Mouse (Mus musculus) layer of hippocampus, adult 9-10 months (tissue): ENCODE results near the gene Ostf1.

Source experiments
- DNase-seq: peaks from one replicate; pipeline ENCODE4 v3.0.0; 2022; ENCODE audit warnings: low spot score

The Ostf1 gene

DNA sequence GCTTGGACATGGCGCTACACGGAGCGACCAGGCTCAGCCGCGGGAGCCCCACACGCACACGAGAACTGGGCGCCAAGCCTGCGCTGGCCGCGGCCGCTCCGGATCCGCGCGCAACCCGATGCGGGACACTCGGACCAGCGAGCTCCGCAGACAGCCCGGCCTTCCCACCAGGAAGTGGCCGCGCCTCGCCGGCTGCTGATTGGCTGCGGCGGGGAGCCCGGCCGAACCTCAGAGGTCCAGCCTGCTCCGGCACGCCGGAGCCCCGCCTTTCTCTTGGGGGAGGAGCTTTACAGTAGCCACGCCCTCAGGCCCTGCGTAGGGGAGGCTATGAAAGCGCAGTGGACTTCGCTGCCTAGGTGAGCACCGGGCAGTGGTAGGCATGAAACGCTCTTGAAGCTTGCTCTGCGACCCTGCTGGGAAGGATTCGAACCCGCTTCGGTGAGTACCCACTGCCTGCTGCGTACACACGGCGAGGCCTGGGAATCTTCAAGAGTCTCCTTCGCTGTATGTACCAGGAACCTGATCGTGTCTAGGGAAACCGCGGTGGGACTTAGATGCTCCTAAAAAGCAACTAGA lies at the start of gene Ostf1, which contains the start of gene Nmrk1:
Gene Ostf1, minus strand, starts transcription at position 180 of the 576 bp plus-strand sequence.
Gene Nmrk1, plus strand, starts transcription at position 307 of the 576 bp plus-strand sequence.
- peak; percentile 78 for DNase-seq

DNA sequence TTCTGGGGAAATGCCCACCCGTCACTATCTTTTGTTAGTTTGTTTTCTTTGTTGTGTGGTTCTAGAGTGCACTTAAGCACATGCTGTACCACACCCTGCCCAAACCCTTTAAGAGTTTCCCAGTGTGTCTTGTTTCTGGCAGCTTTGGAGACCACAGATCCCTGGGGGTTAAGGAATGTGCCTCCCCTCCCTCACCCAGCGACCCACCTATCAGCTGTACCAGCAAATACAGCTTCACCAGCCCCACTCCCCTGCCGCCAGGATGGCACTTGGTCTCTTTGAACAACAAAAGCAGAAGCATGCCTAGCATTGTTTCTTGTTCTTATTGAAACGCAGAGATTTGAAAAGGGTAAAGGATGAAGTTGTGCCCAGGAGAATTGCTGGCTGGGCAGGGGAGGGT lies 41.5 kb upstream of the Ostf1 start:
- no peak for DNase-seq

DNA sequence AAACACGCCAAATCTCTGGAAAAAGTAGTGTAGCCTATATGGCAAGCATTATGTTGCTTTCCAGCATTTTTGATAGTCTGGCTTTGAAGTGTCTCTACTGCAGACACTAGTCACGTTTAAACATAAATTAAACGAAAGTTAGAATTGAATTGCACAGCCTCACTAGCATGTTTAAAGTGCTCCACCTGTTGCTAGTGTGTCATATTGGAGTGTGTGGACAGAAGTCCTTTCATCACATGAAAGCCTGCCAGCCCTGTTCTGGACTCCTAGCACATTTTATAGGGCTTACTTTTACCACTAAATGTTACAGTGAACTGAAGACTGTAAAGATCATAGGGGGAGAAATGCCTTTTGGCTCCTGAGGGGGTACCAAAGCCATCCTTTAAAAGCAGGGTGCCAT lies 40.9 kb upstream of the Ostf1 start:
- no peak for DNase-seq

DNA sequence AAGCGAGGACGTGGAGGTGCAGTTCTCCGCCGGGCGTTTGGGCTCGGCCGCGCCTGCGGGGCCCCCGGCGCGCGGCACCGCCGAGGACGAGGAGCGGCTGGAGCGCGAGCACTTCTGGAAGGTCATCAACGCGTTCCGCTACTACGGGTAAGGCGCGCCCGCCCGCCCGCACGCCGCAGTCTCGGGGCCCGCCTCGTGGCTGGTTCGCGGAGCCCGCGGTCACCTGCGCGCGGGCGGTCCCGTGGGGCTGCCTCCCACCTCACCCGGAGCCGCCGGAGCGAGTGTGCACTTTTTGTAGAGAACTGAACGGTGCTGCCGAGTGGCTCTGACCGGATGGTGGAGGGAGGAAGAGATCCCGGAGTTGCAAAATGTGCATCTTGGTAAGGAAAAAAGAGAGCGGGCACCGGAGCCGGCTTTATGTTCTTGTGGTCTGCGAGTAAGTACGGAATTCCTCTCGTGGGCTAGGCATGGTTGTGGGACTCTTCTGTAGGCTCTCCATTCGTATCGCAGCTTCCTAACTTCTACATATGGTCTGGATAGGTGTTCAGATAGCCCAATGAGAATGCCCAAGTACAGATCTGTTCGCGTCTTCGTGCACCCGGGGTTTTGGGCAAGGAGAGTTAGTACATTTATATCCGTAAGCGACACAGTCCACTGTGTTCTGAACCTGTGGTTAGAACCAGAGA lies 39.6 kb upstream of the Ostf1 start:
- DNase-seq: peak; percentile 15

DNA sequence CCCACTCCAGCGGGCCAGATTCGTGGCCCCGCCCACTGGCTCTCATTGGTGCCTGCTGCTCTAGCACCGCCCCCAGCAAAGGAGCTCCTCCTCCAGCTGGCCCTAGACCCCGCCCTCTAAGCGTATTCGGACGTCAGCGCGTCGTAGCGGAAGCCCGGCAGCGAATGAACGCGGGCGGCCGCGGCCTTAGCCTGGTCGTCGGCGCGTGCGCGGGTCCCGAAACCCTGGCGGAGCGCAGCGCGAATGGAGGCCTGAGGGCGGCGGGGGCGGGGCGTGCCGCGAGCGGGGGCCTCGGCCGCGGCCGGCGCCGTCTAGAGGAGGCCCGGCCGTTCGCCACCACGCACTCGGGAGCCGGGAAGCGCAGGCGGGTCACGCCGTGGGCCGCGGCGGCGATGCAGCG lies 39.0 kb upstream of the Ostf1 start, which contains the start of gene Carnmt1:
Gene Carnmt1, plus strand, starts transcription at position 157 of the 400 bp plus-strand sequence.
- DNase-seq: peak; percentile 94

DNA sequence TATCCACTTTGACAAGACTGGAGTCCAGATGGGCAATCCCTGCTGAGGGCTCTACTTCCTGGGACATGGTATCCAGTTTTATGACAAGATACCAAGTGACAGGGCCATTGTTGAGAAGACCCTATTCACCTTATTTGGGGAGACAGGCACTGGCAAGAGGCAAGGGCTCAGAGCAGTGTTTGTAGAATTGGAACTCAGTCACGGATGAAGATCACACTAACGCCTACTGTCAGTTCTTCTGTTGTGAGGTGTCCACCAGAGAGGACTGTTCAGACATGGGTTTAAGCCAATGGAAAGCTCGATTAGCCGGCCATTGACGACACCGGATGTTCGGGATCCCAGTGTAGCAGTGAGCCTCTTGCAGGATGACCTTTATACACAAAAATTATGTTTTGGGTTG lies 37.9 kb upstream of the Ostf1 start:
- no peak for DNase-seq

DNA sequence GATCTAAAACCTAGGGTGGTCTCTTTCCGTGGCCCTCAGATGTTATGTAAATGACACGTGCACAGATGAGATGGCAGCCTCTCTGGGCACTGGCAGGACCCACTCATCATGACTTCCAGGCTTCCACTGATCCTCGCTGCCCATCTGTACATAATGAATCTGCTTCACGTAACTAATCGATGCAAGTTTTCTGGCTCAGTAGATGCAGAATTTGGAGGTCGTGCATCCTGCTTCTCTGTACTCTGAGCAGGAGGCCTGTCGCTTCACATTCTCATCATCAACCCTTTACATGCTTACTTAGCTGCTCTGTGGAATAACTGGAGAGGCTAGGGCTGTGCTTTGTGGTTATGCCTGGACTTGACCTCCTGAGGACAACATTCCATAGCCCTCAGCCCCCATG lies 35.3 kb upstream of the Ostf1 start:
- DNase-seq: no peak

DNA sequence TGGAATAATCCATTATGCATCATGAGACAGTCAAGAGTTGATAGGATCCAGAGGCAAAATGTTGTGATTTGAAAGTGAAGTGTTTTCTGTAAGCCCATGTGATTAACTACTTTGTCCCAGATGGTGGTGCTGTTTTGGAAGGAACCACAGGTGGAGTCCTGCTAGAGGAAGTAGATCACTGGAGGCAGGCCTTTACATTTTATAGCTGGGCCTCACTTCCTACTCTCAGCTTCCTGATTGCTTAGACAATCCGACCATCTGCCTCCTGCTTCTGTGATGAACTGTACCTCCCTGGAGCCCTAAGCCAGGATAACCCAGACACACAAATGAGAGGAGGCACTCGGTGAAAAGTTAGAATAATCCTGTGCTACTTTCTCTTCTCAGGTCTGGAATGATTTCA lies 32.3 kb upstream of the Ostf1 start:
- DNase-seq: no peak

DNA sequence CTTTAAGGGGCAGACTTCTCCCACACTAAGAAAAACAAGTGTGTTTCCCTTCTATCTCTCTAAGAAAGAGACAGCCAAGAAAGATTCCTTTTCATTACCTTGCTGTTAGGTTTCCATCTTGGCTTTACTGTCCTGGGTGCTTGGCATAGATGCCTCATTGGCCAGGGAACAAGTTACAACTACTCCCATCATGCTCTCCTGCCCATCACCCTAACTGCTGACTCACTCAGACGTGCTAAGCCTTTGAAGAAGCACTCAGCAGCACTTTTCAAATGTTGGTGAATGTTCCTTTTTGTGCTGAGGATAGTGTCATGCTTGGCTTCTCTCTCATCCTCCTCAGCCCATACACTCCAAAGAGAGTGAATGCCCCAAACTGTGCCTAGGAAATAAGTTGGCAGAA lies 30.1 kb upstream of the Ostf1 start:
- no peak for DNase-seq

DNA sequence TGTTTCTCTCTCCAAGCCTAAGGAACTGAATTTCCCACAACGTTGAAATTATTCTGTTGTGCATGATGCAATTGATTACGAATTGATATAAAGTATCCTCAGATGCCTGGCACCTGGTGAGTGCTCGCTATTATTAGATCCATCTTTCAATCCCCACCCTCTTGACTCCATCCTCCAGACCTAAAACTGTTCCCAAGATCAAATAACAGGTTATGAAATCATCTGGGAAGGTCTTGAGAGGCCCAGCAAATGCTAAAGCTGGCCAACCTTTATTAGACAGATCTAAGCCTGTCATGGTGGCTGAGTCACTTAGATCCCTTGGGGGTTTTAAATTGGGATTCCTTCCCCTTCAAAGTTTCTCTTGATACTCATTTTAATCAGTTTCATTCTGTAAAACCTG lies 28.8 kb upstream of the Ostf1 start:
- DNase-seq: no peak

DNA sequence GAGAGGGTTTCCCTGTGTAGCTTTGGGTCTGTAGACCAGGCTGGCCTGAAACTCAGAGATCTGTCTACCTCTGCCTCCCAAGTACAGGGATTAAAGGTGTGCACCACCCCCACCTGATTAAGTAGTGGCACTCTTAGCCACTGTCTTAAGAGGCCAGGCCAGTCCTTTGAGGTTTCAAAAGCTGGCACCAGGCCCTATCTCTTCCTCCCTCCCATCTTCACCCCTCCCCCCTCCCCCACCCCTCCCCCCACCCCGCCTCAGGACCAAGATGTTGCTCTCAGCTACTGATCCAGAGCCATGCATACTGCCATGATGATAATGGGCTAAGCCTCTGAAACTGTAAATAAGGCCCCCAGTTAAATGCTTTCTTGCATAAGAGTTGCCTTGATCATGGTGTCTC lies 27.7 kb upstream of the Ostf1 start:
- no peak for DNase-seq

DNA sequence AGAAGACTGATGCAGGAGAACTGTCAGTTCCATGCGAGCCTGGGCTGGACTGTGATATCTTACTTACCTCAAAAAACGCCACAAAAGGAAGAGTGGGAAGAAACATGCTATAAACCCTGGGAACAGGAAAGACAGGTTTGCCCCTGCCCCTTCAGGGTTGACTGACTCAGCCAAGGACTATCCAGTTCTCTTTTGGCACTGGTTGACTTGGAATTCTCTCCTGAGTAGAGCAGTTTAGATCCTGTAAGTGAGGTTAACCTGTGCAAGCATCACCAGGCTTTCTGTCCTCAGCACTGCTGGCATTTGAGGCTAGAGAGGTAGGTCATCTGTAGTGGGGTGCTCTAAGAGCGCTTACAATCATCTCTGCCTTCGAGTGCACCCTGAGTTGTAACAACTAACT lies 26.9 kb upstream of the Ostf1 start:
- no peak for DNase-seq

DNA sequence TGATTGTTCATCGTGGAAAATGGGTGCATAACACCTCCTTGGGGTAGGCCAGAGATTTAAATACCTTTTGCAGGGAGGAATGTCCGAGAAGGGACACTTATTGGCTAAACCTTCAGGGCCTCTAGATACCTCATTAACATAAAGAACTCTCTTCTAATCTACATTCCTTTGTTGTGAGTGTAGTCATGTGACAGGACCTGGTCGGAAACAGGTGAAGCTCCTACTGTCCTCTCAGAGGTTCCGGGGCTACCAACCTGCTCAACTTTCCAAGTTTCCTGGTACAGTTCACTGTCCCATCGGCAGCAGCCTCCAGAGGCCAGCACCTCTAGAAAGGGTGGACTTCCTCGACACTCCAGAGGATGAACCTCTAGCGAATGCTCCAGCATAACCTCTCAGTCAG lies 24.4 kb upstream of the Ostf1 start:
- DNase-seq: no peak

DNA sequence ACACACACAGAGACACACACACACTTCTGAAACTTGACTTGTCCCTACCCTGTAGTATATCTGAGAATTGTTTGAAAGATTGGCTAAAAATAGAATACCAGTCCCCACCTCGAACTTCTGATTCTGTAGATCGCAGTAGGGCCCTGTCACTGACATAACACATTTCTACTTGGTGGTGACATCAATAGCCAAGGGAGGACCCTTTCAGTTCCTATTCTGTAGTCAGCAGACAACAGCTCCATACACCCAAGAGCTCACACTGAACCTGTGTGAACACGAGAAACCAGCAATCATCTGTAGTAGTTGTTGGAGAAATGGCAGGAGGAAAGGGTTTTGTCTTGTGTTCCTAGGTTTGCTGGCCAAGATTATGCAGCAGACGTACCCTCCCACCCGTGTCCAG lies 23.4 kb upstream of the Ostf1 start:
- DNase-seq: no peak

DNA sequence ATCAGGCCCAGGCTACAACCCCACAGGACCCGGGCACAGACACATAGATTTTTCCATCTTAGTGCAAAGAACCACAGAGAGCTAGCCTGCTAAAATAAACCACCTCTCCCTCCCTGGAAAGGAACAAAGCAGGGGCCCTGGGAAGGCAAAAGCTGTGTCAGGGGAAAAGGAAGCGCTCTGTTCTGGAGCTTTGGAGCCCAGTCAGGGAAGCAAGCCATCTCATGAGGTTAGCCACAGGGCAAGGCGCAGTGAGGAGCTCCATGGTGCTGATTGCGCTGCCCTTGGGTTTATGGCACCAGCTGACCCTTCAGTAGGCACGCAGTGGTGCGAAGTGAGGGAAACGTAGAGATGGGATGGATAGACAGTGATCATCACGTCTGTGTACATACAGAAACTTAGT lies 22.7 kb upstream of the Ostf1 start:
- no peak for DNase-seq

DNA sequence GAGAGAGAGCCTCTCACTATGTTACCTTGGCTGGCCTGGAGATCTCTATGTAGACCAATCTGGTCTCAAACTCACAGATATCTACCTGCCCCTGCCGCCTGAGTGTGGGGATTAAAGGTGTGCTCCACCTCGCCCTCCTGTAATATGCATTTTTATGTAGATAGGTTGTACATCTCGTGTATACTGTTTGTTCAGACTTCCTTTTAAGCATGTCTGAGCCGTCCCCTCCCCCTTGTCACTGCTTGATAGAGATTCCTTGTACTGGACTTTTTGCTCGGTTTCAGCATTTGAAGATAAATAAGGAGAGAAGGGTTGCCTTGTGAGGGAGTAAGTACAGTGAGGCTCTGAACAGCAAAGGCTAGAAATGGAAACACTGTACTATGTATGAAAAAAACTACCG lies 21.4 kb upstream of the Ostf1 start:
- DNase-seq: no peak

DNA sequence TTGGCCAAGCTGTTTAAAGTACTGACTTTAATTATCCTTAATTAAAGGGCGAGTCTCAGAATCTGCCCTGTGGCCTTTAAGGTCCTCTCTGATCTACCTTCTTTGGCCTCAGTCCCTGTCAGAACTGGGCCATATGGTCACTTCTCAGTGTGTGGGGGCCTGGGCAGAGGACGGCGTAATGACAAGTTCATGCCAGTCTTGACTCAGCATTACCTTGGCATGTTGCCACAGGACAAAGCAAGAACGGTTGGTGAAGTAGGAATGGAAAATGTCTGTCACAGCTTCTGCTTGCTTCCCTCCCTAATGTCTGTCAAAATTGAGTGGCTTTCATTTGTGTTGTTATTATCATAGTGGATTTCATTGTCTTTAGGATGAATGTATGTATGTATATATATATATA lies 21.0 kb upstream of the Ostf1 start:
- DNase-seq: no peak

DNA sequence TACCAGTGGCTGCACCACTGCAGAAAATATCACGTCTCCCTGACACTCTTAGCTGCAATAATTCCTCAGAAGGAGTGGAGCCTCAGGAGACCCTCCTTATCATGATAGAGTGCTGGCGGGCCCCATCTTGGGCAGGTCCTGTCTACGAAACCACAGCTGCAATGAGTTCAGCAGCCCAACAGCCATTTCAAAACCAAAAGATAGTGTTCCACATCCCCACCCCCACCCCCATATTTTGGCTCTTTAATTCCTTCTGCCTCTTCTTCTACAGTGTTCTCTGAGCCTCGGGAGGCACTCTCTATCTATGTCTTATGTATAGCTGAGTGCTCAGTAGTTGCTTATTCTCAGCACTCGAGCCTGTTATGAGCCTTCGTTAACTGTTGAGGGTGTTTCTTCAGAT lies 18.9 kb upstream of the Ostf1 start:
- DNase-seq: no peak

DNA sequence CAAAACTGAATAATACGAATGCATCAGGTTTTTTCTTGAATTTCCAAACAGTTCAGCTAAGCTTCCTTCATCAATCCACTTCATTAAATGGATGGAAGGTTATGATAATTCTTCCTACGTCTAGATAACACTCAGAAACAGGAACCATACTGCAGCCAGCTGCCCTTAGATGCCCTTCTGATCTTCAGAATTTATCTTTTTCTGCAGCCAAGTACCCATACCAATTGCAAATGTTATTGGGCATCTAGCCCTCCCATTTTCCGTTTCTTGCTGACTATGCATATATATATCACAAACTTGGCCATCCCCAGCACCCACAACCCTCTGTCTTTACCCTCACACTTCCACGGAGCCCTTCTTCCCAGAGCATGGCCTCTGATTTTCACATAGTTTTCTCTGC lies 18.3 kb upstream of the Ostf1 start:
- no peak for DNase-seq

DNA sequence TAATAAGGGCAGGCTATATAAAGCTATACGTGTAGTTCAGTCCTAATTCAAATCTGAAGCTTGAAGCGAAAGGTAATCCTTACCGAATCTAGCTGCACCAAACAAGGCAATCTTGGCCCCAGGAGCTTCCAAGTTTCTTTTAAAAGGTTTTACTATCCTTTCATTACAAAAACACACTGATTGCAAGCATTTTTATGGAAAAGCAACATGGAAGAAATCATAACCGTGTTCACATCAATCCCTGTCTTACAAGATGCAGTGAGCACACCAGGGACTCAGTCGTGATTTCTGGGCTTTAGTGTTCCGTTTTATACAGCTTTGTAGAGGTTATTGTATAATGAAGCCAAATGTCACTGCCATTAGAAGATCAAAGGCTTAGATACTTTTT lies 16.9 kb upstream of the Ostf1 start:
- DNase-seq: no peak

DNA sequence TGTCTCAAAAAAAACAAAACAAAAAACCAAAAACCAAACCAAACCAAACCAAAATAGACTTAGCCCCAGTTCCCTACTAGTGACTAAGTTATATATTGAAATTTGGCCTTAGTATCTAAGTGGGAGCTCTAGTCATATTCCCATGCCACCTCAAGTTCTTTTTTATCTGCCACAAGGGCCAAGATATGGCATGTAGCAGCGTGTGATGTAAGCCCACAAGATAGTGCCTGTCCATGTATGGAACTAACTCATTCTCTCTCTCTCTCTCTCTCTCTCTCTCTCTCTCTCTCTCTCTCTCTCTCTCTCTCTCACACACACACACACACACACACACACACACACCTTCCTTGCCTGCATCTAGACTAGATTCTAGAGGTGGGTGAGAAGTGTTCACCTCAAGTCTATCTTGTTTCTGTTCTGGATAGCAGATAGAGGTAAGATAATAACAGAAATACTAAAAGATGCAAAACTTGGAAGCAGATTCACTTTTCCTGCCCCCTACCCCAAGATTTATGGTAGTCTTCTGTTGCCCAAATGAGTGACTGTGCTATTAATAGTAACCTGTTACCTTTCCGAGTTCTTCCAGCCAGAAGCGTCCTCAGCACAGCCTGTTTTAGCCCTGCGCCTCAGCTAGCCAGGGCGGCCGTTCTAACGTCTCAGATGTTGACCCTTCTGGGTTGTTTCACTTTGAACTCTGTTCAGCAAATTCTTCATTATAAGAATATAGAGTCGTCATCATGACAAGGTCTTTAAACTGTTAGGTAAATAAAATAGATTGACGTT lies 16.3 kb upstream of the Ostf1 start:
- DNase-seq: no peak

DNA sequence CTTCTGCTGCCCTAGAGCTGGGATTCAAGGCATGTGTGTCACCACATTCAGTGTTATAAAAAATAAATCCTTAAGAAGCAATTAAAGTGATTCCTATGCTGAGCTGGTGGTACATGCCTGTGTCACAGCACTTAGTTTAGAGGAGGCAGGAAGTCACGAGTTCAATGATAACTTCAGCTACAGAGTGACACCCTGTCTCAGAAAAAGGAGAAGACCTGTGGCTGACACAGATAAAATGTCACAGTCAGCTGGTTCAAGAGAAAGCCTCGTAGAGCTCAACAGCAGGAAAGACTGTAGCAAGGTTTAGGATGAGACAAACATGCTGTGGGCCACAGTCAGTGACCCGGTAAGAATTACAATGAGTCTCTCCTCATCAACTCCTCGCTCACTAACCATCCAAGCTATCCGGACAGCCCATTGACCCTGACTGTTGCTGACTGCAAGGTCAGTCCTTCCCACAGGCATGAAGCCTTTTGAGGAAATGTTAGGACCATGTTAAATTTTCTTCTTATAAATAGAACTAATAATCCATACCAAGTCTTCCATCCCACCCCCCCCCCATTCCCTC lies 15.3 kb upstream of the Ostf1 start:
- no peak for DNase-seq

DNA sequence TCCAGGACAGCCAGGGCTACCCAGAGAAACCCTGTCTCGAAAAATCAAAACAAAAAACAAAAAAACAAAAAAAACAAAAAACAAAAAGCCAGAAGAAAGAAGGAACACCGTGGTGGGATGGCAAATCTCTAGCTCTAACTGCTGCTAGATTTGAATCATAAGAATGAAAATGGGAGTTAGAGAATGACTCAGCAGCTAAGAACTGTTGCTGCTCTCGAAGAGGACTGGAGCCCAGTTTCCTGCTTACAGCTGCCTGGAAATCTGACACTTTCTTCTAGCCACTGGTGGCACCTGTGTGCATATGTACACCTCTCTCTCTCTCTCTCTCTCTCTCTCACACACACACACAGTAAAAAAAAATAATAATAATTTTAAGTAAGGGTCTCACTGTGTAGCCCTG lies 14.8 kb upstream of the Ostf1 start:
- DNase-seq: no peak
